Mouse (Mus musculus) hindbrain, embryonic 12.5 days (tissue): ENCODE data around the gene Dkkl1. TPM values are rescaled to one million over a fixed set of nuclear protein-coding genes. Genes with fewer than 3 reads are reported as not detected.

Experiments used
- ATAC-seq: fragments of 200-750 bp; cut with Nextera tagmentation; 2 replicates; pipeline ENCODE4 v1.8.0; 2017; ENCODE audit warnings: moderate TSS enrichment; ENCODE audit not compliant: low FRiP score
- H3K27ac ChIP-seq: fragments of 300-500 bp; sonication (generic); 2 replicates; pipeline ENCODE4 v1.5.1; 2016; ENCODE audit warnings: mild to moderate bottlenecking
- H3K27me3 ChIP-seq: fragments of 300-500 bp; sonication (generic); 2 replicates; pipeline ENCODE4 v1.6.1; 2016; ENCODE audit warnings: mild to moderate bottlenecking
- H3K36me3 ChIP-seq: fragments of 300-500 bp; sonication (generic); 2 replicates; pipeline ENCODE4 v1.6.1; 2016; ENCODE audit warnings: mild to moderate bottlenecking
- H3K4me1 ChIP-seq: fragments of 300-500 bp; sonication (generic); 2 replicates; pipeline ENCODE4 v1.6.1; 2016
- H3K4me2 ChIP-seq: fragments of 300-500 bp; sonication (generic); replicated peaks from 2 replicates; pipeline ENCODE4 v1.6.1; 2016; ENCODE audit warnings: mild to moderate bottlenecking
- H3K4me3 ChIP-seq: fragments of 300-500 bp; sonication (generic); 2 replicates; pipeline ENCODE4 v1.5.1; 2016; ENCODE audit warnings: mild to moderate bottlenecking
- H3K9ac ChIP-seq: fragments of 300-500 bp; sonication (generic); 2 replicates; pipeline ENCODE4 v1.6.1; 2016; ENCODE audit warnings: mild to moderate bottlenecking, moderate library complexity
- H3K9me3 ChIP-seq: fragments of 300-500 bp; sonication (generic); replicated peaks from 2 replicates; pipeline ENCODE4 v1.6.1; 2016; ENCODE audit warnings: mild to moderate bottlenecking
- WGBS: fragments of 180-500 bp; shearing (Covaris S2); methylation state at CpG from one replicate; pipeline ENCODE4 v1.1.7; 2016; 5-methylcytosine and 5-hydroxymethylcytosine counted together
- polyA plus RNA-seq: library from polyadenylated mRNA; unstranded; fragments of >200 nt; fragmentation: Nextera tagmentation; extraction: Ambion mirVana; gene quantifications from 2 replicates; pipeline ENCODE4 v1.2.1, GENCODE M21; 2016

Gene Dkkl1
- polyA plus RNA-seq, 1 experiment from 2014 or later: 3.4 TPM

GRCm38 (mm10) chr7:45235656-45236180 is 23.8 kb upstream of the Dkkl1 start:
- peaks cover 48% of the 10 kb centered on the region for H3K27me3 ChIP-seq
- peak overlapping the region; percentile 5; the same call in 1 of the 2 replicates for H3K9ac ChIP-seq
- ATAC-seq: no peak; the same call in 1 of the 2 replicates
- peak overlapping the region; percentile 50; the same call in 1 of the 2 replicates for H3K27ac ChIP-seq
- H3K9me3 ChIP-seq: no peaks in the 10 kb centered on the region
- H3K4me3 ChIP-seq: 0 out of 2 replicates have a peak overlapping the region, but pooled peaks have one; percentile 1
- H3K4me1 ChIP-seq: peaks cover 37% of the 10 kb centered on the region
- 32% methylated on average over 17 of the region's 17 CpGs for WGBS
- peak overlapping the region; percentile 39 for H3K4me2 ChIP-seq
- H3K36me3 ChIP-seq: peaks cover 24% of the 10 kb centered on the region

GRCm38 (mm10) chr7:45234922-45235571 is 23.1 kb upstream of the Dkkl1 start:
- Histone ChIP-seq H3K4me1 (peaks cover 34% of the 10 kb centered on the region), H3K36me3 (peaks cover 24% of the 10 kb centered on the region), H3K9me3 (no peaks in the 10 kb centered on the region), H3K9ac (peak overlapping the region; percentile 5; the same call in 1 of the 2 replicates), H3K27ac (peak overlapping the region; percentile 50; the same call in 1 of the 2 replicates), H3K4me3 (0 out of 2 replicates have a peak overlapping the region, but pooled peaks have one; percentile 1), H3K27me3 (peaks cover 46% of the 10 kb centered on the region), H3K4me2 (peak overlapping the region; percentile 39)
- WGBS: 3% methylated on average over 21 of the region's 21 CpGs
- peak; percentile 69 for ATAC-seq

GRCm38 (mm10) chr7:45234333-45234841 is 22.4 kb upstream of the Dkkl1 start:
- H3K4me3 ChIP-seq: no peak overlapping the region
- H3K4me2 ChIP-seq: peak overlapping the region; percentile 39
- 0 out of 2 replicates have a peak overlapping the region, but pooled peaks have one; percentile 0 for H3K27ac ChIP-seq
- 0 out of 2 replicates have a peak overlapping the region, but pooled peaks have one; percentile 25 for H3K9ac ChIP-seq
- H3K9me3 ChIP-seq: no peaks in the 10 kb centered on the region
- peaks cover 34% of the 10 kb centered on the region for H3K4me1 ChIP-seq
- H3K27me3 ChIP-seq: peaks cover 40% of the 10 kb centered on the region
- WGBS: 7% methylated on average over 29 of the region's 29 CpGs
- H3K36me3 ChIP-seq: peaks cover 30% of the 10 kb centered on the region
- no peak; the same call in 1 of the 2 replicates for ATAC-seq

- H3K4me1 ChIP-seq: peaks cover 34% of the 10 kb centered on the region
- peak overlapping the region; percentile 7; the same call in 1 of the 2 replicates for H3K27ac ChIP-seq
- peak; percentile 23; the same call in 1 of the 2 replicates for ATAC-seq
- H3K9ac ChIP-seq: 0 out of 2 replicates have a peak overlapping the region, but pooled peaks have one; percentile 25
- H3K4me3 ChIP-seq: no peak overlapping the region
- peak overlapping the region; percentile 39 for H3K4me2 ChIP-seq
- H3K27me3 ChIP-seq: peaks cover 34% of the 10 kb centered on the region
- WGBS: 26% methylated on average over 20 of the region's 20 CpGs
- H3K9me3 ChIP-seq: no peaks in the 10 kb centered on the region
- peaks cover 36% of the 10 kb centered on the region for H3K36me3 ChIP-seq
Measured at GRCm38 (mm10) chr7:45233580-45234332, 21.8 kb upstream of the Dkkl1 start.

GRCm38 (mm10) chr7:45232716-45233465 is 20.9 kb upstream of the Dkkl1 start:
- H3K27ac ChIP-seq: peak overlapping the region; percentile 17; the same call in 1 of the 2 replicates
- H3K4me3 ChIP-seq: no peak overlapping the region
- peaks cover 34% of the 10 kb centered on the region for H3K4me1 ChIP-seq
- no peaks in the 10 kb centered on the region for H3K9me3 ChIP-seq
- no peak overlapping the region for H3K4me2 ChIP-seq
- peaks cover 25% of the 10 kb centered on the region for H3K27me3 ChIP-seq
- peaks cover 45% of the 10 kb centered on the region for H3K36me3 ChIP-seq
- no peak for ATAC-seq
- 63% methylated on average over 13 of the region's 13 CpGs for WGBS
- H3K9ac ChIP-seq: no peak overlapping the region

GRCm38 (mm10) chr7:45231941-45232340 is 20.0 kb upstream of the Dkkl1 start:
- ATAC-seq: no peak
- Histone ChIP-seq H3K4me1 (peaks cover 34% of the 10 kb centered on the region), H3K9ac (no peak overlapping the region), H3K4me2 (no peak overlapping the region), H3K9me3 (no peaks in the 10 kb centered on the region), H3K27me3 (peaks cover 19% of the 10 kb centered on the region), H3K4me3 (no peak overlapping the region), H3K27ac (no peak overlapping the region), H3K36me3 (peaks cover 52% of the 10 kb centered on the region)
- 87% methylated on average over 11 of the region's 11 CpGs for WGBS

- ATAC-seq: no peak
- Histone ChIP-seq H3K27me3 (peaks cover 13% of the 10 kb centered on the region), H3K4me3 (no peak overlapping the region), H3K4me1 (peaks cover 34% of the 10 kb centered on the region), H3K9ac (no peak overlapping the region), H3K9me3 (no peaks in the 10 kb centered on the region), H3K4me2 (no peak overlapping the region), H3K36me3 (peaks cover 59% of the 10 kb centered on the region), H3K27ac (no peak overlapping the region)
- 89% methylated on average over 12 of the region's 12 CpGs for WGBS
Measured at GRCm38 (mm10) chr7:45231192-45231591, 19.2 kb upstream of the Dkkl1 start.

- Histone ChIP-seq H3K4me3 (no peak overlapping the region), H3K4me1 (peaks cover 21% of the 10 kb centered on the region), H3K27ac (no peak overlapping the region)
Measured at GRCm38 (mm10) chr7:45229459-45230203, 17.7 kb upstream of the Dkkl1 start.

GRCm38 (mm10) chr7:45229046-45229445 is 17.1 kb upstream of the Dkkl1 start:
- 92% methylated on average over 8 of the region's 8 CpGs for WGBS
- Histone ChIP-seq H3K27ac (no peak overlapping the region), H3K4me3 (no peak overlapping the region), H3K4me1 (peaks cover 16% of the 10 kb centered on the region), H3K36me3 (peaks cover 81% of the 10 kb centered on the region), H3K4me2 (no peak overlapping the region), H3K9me3 (no peaks in the 10 kb centered on the region), H3K27me3 (peaks cover 3% of the 10 kb centered on the region; the same call in 1 of the 2 replicates), H3K9ac (no peak overlapping the region)
- no peak for ATAC-seq

More at GRCm38 (mm10) chr7:45229459-45230203, 17.7 kb upstream of the Dkkl1 start:
- no peak overlapping the region for H3K9ac ChIP-seq
- H3K4me2 ChIP-seq: no peak overlapping the region
- no peaks in the 10 kb centered on the region for H3K9me3 ChIP-seq
- H3K27me3 ChIP-seq: peaks cover 4% of the 10 kb centered on the region
- WGBS: 84% methylated on average over 7 of the region's 7 CpGs
- peaks cover 75% of the 10 kb centered on the region for H3K36me3 ChIP-seq
- no peak for ATAC-seq

- no peak overlapping the region for H3K4me2 ChIP-seq
- no peaks in the 10 kb centered on the region for H3K9me3 ChIP-seq
- no peak overlapping the region for H3K27ac ChIP-seq
- WGBS: 95% methylated on average over 18 of the region's 18 CpGs
- H3K9ac ChIP-seq: no peak overlapping the region
- H3K4me3 ChIP-seq: no peak overlapping the region
- ATAC-seq: no peak
- H3K4me1 ChIP-seq: peaks cover 11% of the 10 kb centered on the region
- peaks cover 3% of the 10 kb centered on the region; the same call in 1 of the 2 replicates for H3K27me3 ChIP-seq
- H3K36me3 ChIP-seq: peaks cover 85% of the 10 kb centered on the region
Measured at GRCm38 (mm10) chr7:45228548-45228947, 16.6 kb upstream of the Dkkl1 start.

- WGBS: 95% methylated on average over 5 of the region's 5 CpGs
- ATAC-seq: no peak
Measured at GRCm38 (mm10) chr7:45226421-45226820, 14.5 kb upstream of the Dkkl1 start.

More at GRCm38 (mm10) chr7:45226421-45226820, 14.5 kb upstream of the Dkkl1 start:
- no peak overlapping the region for H3K27ac ChIP-seq
- no peak overlapping the region for H3K4me3 ChIP-seq
- peaks cover 3% of the 10 kb centered on the region; the same call in 1 of the 2 replicates for H3K27me3 ChIP-seq
- H3K36me3 ChIP-seq: peaks cover 87% of the 10 kb centered on the region
- H3K4me2 ChIP-seq: no peak overlapping the region
- H3K4me1 ChIP-seq: no peaks in the 10 kb centered on the region
- no peaks in the 10 kb centered on the region for H3K9me3 ChIP-seq
- H3K9ac ChIP-seq: no peak overlapping the region
